Mouse (Mus musculus): ENCODE results near the gene Tet3.

- TF ChIP-seq EP300 (IDR thresholded peaks at IDR 0.05; ENCODE audit: insufficient read depth, low read depth, low read length) = no peak
- TF ChIP-seq CTCF (IDR thresholded peaks at IDR 0.05; ENCODE audit: low read depth, low read length) = no peak
- no peak for TF ChIP-seq POLR2A (IDR thresholded peaks at IDR 0.05; ENCODE audit: insufficient read depth, low read length)
These were observed 62.2 kb downstream of the Tet3 start for GRCm38 (mm10) chr6:83396711-83397110.

Measured in ES-Bruce4 (cell line).